Mouse (Mus musculus) stomach, embryonic 14.5 days (tissue): ENCODE measurements around the gene Vcl. TPM values are rescaled to one million over a fixed set of nuclear protein-coding genes. Genes with fewer than 3 reads are reported as not detected.

Experiments
- ATAC-seq: fragments of 200-750 bp; cut with Nextera tagmentation; 2 replicates; pipeline ENCODE4 v1.8.0; 2017; ENCODE audit warnings: low read depth, moderate TSS enrichment; ENCODE audit not compliant: insufficient number of reproducible peaks, insufficient read depth, low FRiP score
- H3K27ac ChIP-seq: fragments of 300-500 bp; sonication (generic); 2 replicates; pipeline ENCODE4 v1.5.1; 2014; ENCODE audit warnings: mild to moderate bottlenecking, low read length, moderate library complexity, mixed read lengths
- H3K27me3 ChIP-seq: fragments of 300-500 bp; sonication (generic); 2 replicates; pipeline ENCODE4 v1.6.1; 2014; ENCODE audit warnings: low read length, control low read depth, mixed read lengths; ENCODE audit not compliant: control insufficient read depth, insufficient read depth
- H3K36me3 ChIP-seq: fragments of 300-500 bp; sonication (generic); 2 replicates; pipeline ENCODE4 v1.6.1; 2014; ENCODE audit warnings: mild to moderate bottlenecking, control low read depth, low read length, moderate library complexity, mixed read lengths; ENCODE audit not compliant: control insufficient read depth, insufficient read depth
- H3K4me1 ChIP-seq: fragments of 300-500 bp; sonication (generic); 2 replicates; pipeline ENCODE4 v1.6.1; 2014; ENCODE audit warnings: low read length, control low read depth, mixed read lengths; ENCODE audit not compliant: control insufficient read depth, insufficient read depth
- H3K4me2 ChIP-seq: fragments of 300-500 bp; sonication (generic); replicated peaks from 2 replicates; pipeline ENCODE4 v1.6.1; 2014; ENCODE audit warnings: low read depth, low read length, control low read depth
- H3K4me3 ChIP-seq: fragments of 300-500 bp; sonication (generic); 2 replicates; pipeline ENCODE4 v1.5.1; 2014; ENCODE audit warnings: low read depth, low read length, control low read depth
- H3K9ac ChIP-seq: fragments of 300-500 bp; sonication (generic); replicated peaks from 2 replicates; pipeline ENCODE4 v1.6.1; 2014; ENCODE audit warnings: low read depth, mild to moderate bottlenecking, control low read depth, low read length, moderate library complexity, mixed read lengths
- H3K9me3 ChIP-seq: fragments of 300-500 bp; sonication (generic); 2 replicates; pipeline ENCODE4 v1.6.1; 2016; ENCODE audit warnings: low read depth, low read length, control low read depth; ENCODE audit not compliant: control insufficient read depth
- WGBS: fragments of 180-500 bp; shearing (Covaris S2); extraction: QIAGEN DNeasy Blood & Tissue Kit; methylation state at CpG from one replicate; pipeline ENCODE4 v1.1.7; 2014; 5-methylcytosine and 5-hydroxymethylcytosine counted together
- polyA plus RNA-seq: library from polyadenylated mRNA; unstranded; fragments of >200 nt; fragmentation: Nextera tagmentation; extraction: Ambion mirVana; gene quantifications from 2 replicates; pipeline ENCODE4 v1.2.1, GENCODE M21; 2014

The Vcl gene
- polyA plus RNA-seq, 1 experiment from 2014 or later = 94.8 TPM

GRCm38 (mm10) chr14:21013800-21014334 is 84.7 kb downstream of the Vcl start:
- ATAC-seq = no peak
- H3K27ac ChIP-seq = no peak overlapping the region
- no peak overlapping the region for H3K9ac ChIP-seq
- WGBS = 89% methylated on average over 5 of the region's 5 CpGs
- no peak overlapping the region for H3K4me3 ChIP-seq
- H3K36me3 ChIP-seq = peaks cover 18% of the 10 kb centered on the region
- no peaks in the 10 kb centered on the region for H3K9me3 ChIP-seq
- H3K27me3 ChIP-seq = no peaks in the 10 kb centered on the region
- no peaks in the 10 kb centered on the region for H3K4me1 ChIP-seq
- no peak overlapping the region for H3K4me2 ChIP-seq

- H3K36me3 ChIP-seq = peaks cover 44% of the 10 kb centered on the region
- H3K27me3 ChIP-seq = no peaks in the 10 kb centered on the region
- WGBS = 92% methylated on average over 5 of the region's 5 CpGs
- no peak overlapping the region for H3K27ac ChIP-seq
- H3K4me2 ChIP-seq = no peak overlapping the region
- no peaks in the 10 kb centered on the region for H3K4me1 ChIP-seq
- H3K9ac ChIP-seq = no peak overlapping the region
- H3K4me3 ChIP-seq = no peak overlapping the region
- no peaks in the 10 kb centered on the region for H3K9me3 ChIP-seq
- no peak for ATAC-seq
Measured at GRCm38 (mm10) chr14:21017871-21018270, 88.7 kb downstream of the Vcl start.

DNA sequence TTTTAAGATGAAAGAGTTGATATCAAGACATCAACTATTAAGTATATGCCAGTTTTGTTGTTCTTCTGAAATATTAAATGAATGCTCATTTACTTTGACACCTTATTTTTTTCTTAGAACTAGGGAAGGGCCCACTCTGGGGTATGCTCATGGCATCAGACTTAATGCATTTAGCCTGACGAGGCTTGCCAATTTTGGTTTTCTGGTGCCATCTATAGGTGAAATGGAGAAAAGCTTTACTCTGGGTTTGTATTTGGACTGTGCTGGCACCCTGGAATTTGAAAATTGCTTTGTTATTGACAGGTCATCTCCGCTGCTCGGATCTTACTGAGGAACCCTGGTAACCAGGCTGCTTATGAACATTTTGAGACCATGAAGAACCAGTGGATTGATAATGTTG is 89.8 kb downstream of the Vcl start:
- H3K4me1 ChIP-seq = no peaks in the 10 kb centered on the region
- peaks cover 48% of the 10 kb centered on the region for H3K36me3 ChIP-seq
- no peak overlapping the region for H3K27ac ChIP-seq
- H3K9ac ChIP-seq = no peak overlapping the region
- H3K4me2 ChIP-seq = no peak overlapping the region
- H3K27me3 ChIP-seq = no peaks in the 10 kb centered on the region
- ATAC-seq = no peak
- no peaks in the 10 kb centered on the region for H3K9me3 ChIP-seq
- 40% methylated on average over 3 of the region's 3 CpGs for WGBS
- H3K4me3 ChIP-seq = no peak overlapping the region

GRCm38 (mm10) chr14:21020435-21020834 is 91.2 kb downstream of the Vcl start:
- H3K9ac ChIP-seq = no peak overlapping the region
- H3K4me3 ChIP-seq = no peak overlapping the region
- no peak overlapping the region for H3K4me2 ChIP-seq
- WGBS = 94% methylated on average over 8 of the region's 8 CpGs
- no peak for ATAC-seq
- H3K9me3 ChIP-seq = no peaks in the 10 kb centered on the region
- peaks cover 53% of the 10 kb centered on the region for H3K36me3 ChIP-seq
- no peak overlapping the region for H3K27ac ChIP-seq
- H3K27me3 ChIP-seq = no peaks in the 10 kb centered on the region
- no peaks in the 10 kb centered on the region for H3K4me1 ChIP-seq

DNA sequence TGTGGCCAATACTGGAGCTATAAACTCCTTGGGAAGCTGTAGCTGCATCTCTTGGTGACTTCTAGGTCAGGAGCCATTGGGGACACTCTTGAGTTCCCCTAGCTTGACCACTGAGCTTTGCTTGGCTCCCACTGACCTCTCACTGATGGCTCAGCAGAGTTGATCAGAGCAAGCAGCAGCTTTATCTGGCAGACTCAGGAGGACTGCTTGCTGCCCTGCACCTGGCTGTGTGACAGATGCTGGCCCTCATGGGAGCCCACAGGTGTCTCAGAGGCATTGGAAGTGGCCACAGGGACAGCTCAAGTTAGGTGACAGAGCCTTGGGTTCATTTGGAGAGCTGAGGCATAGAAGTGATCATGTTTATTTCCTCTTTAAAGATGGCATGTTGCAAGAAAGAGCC is 98.3 kb downstream of the Vcl start:
- Histone ChIP-seq H3K4me1 (peaks cover 4% of the 10 kb centered on the region; the same call in 1 of the 2 replicates), H3K4me2 (no peak overlapping the region), H3K4me3 (no peak overlapping the region), H3K9me3 (no peaks in the 10 kb centered on the region), H3K27ac (no peak overlapping the region), H3K9ac (no peak overlapping the region), H3K36me3 (peaks cover 40% of the 10 kb centered on the region), H3K27me3 (no peaks in the 10 kb centered on the region)
- ATAC-seq = no peak

- Histone ChIP-seq H3K9me3 (no peaks in the 10 kb centered on the region), H3K4me1 (peaks cover 4% of the 10 kb centered on the region; the same call in 1 of the 2 replicates), H3K27ac (no peak overlapping the region), H3K36me3 (peaks cover 41% of the 10 kb centered on the region), H3K9ac (no peak overlapping the region), H3K4me2 (no peak overlapping the region), H3K4me3 (no peak overlapping the region), H3K27me3 (no peaks in the 10 kb centered on the region)
- WGBS = 87% methylated on average over 11 of the region's 11 CpGs
- ATAC-seq = no peak
Measured at GRCm38 (mm10) chr14:21029025-21029659, 99.9 kb downstream of the Vcl start.

- Histone ChIP-seq H3K36me3 (peaks cover 47% of the 10 kb centered on the region), H3K27me3 (no peaks in the 10 kb centered on the region), H3K4me1 (peaks cover 4% of the 10 kb centered on the region; the same call in 1 of the 2 replicates), H3K27ac (peak overlapping the region; percentile 21; the same call in 1 of the 2 replicates), H3K9me3 (no peaks in the 10 kb centered on the region), H3K4me3 (no peak overlapping the region), H3K9ac (no peak overlapping the region), H3K4me2 (no peak overlapping the region)
- ATAC-seq = peak; percentile 46; the same call in 1 of the 2 replicates
- WGBS = 72% methylated on average over 6 of the region's 6 CpGs
Measured at GRCm38 (mm10) chr14:21031783-21032511, 102.7 kb downstream of the Vcl start.

GRCm38 (mm10) chr14:21034271-21034670 is 105.1 kb downstream of the Vcl start:
- no peak for ATAC-seq
- peaks cover 4% of the 10 kb centered on the region; the same call in 1 of the 2 replicates for H3K4me1 ChIP-seq
- H3K9ac ChIP-seq = no peak overlapping the region
- no peaks in the 10 kb centered on the region for H3K27me3 ChIP-seq
- 88% methylated on average over 4 of the region's 4 CpGs for WGBS
- no peak overlapping the region for H3K4me2 ChIP-seq
- H3K9me3 ChIP-seq = no peaks in the 10 kb centered on the region
- H3K4me3 ChIP-seq = no peak overlapping the region
- no peak overlapping the region for H3K27ac ChIP-seq
- H3K36me3 ChIP-seq = peaks cover 51% of the 10 kb centered on the region
